Mouse (Mus musculus) liver, embryonic 16.5 days (tissue): ENCODE measurements around the gene Ghrh. TPM values are rescaled to one million over a fixed set of nuclear protein-coding genes. Genes with fewer than 3 reads are reported as not detected.

Experiments
- ATAC-seq: fragments of 200-750 bp; cut with Nextera tagmentation; 2 replicates; pipeline ENCODE4 v1.8.0; 2017; ENCODE audit warnings: low read depth, mild to moderate bottlenecking, moderate number of reproducible peaks, moderate library complexity
- H3K27ac ChIP-seq: fragments of 300-500 bp; sonication (generic); 2 replicates; pipeline ENCODE4 v1.5.1; 2014; ENCODE audit warnings: mild to moderate bottlenecking, low read length
- H3K27me3 ChIP-seq: fragments of 300-500 bp; sonication (generic); 2 replicates; pipeline ENCODE4 v1.6.1; 2014; ENCODE audit warnings: low read depth, low read length, mixed read lengths; ENCODE audit not compliant: control insufficient read depth, insufficient read depth
- H3K36me3 ChIP-seq: fragments of 300-500 bp; sonication (generic); 2 replicates; pipeline ENCODE4 v1.6.1; 2014; ENCODE audit warnings: mild to moderate bottlenecking; ENCODE audit not compliant: control insufficient read depth, insufficient read depth
- H3K4me1 ChIP-seq: fragments of 300-500 bp; sonication (generic); 2 replicates; pipeline ENCODE4 v1.6.1; 2014; ENCODE audit warnings: low read depth, low read length, mixed read lengths; ENCODE audit not compliant: control insufficient read depth
- H3K4me2 ChIP-seq: fragments of 300-500 bp; sonication (generic); 2 replicates; pipeline ENCODE4 v1.6.1; 2014; ENCODE audit warnings: low read depth, low read length, mixed read lengths
- H3K4me3 ChIP-seq: fragments of 300-500 bp; sonication (generic); 2 replicates; pipeline ENCODE4 v1.5.1; 2014; ENCODE audit warnings: low read depth, mild to moderate bottlenecking, low read length
- H3K9ac ChIP-seq: fragments of 300-500 bp; sonication (generic); 2 replicates; pipeline ENCODE4 v1.6.1; 2014; ENCODE audit warnings: low read depth, low read length
- H3K9me3 ChIP-seq: fragments of 300-500 bp; sonication (generic); replicated peaks from 2 replicates; pipeline ENCODE4 v1.6.1; 2016; ENCODE audit warnings: low read length; ENCODE audit not compliant: control insufficient read depth
- WGBS: fragments of 180-500 bp; shearing (Covaris S2); extraction: QIAGEN DNeasy Blood & Tissue Kit; methylation state at CpG from one replicate; pipeline ENCODE4 v1.1.7; 2014; ENCODE audit not compliant: insufficient replicate concordance; 5-methylcytosine and 5-hydroxymethylcytosine counted together
- polyA plus RNA-seq: library from polyadenylated mRNA; unstranded; fragments of >200 nt; fragmentation: Nextera tagmentation; extraction: Ambion mirVana; gene quantifications from 2 replicates; pipeline ENCODE4 v1.2.1, GENCODE M21; 2015

The Ghrh gene
- polyA plus RNA-seq, 1 experiment from 2014 or later: not detected

- Histone ChIP-seq H3K4me1 (no peaks in the 10 kb centered on the region), H3K4me2 (no peak overlapping the region), H3K36me3 (peaks cover 28% of the 10 kb centered on the region), H3K27ac (no peak overlapping the region), H3K9ac (no peak overlapping the region), H3K4me3 (no peak overlapping the region), H3K9me3 (no peaks in the 10 kb centered on the region), H3K27me3 (no peaks in the 10 kb centered on the region)
- 79% methylated on average over 7 of the region's 7 CpGs for WGBS
- ATAC-seq: no peak
Measured at GRCm38 (mm10) chr2:157306091-157307032, 40.9 kb downstream of the Ghrh start.

- no peak overlapping the region for H3K9ac ChIP-seq
- H3K4me3 ChIP-seq: no peak overlapping the region
- no peak overlapping the region for H3K4me2 ChIP-seq
- 80% methylated on average over 9 of the region's 9 CpGs for WGBS
- no peaks in the 10 kb centered on the region for H3K4me1 ChIP-seq
- no peaks in the 10 kb centered on the region for H3K27me3 ChIP-seq
- ATAC-seq: no peak
- no peak overlapping the region for H3K27ac ChIP-seq
- H3K9me3 ChIP-seq: no peaks in the 10 kb centered on the region
- peaks cover 39% of the 10 kb centered on the region for H3K36me3 ChIP-seq
Measured at GRCm38 (mm10) chr2:157303096-157303495, 44.2 kb downstream of the Ghrh start.

- no peak overlapping the region for H3K4me3 ChIP-seq
- H3K36me3 ChIP-seq: peaks cover 54% of the 10 kb centered on the region
- no peak for ATAC-seq
- no peak overlapping the region for H3K9ac ChIP-seq
- no peaks in the 10 kb centered on the region for H3K27me3 ChIP-seq
- no peaks in the 10 kb centered on the region for H3K9me3 ChIP-seq
- no peak overlapping the region for H3K27ac ChIP-seq
- no peak overlapping the region for H3K4me2 ChIP-seq
- H3K4me1 ChIP-seq: no peaks in the 10 kb centered on the region
- 88% methylated on average over 6 of the region's 6 CpGs for WGBS
Measured at GRCm38 (mm10) chr2:157300051-157300450, 47.3 kb downstream of the Ghrh start.

- H3K4me2 ChIP-seq: no peak overlapping the region
- H3K4me3 ChIP-seq: no peak overlapping the region
- H3K27me3 ChIP-seq: no peaks in the 10 kb centered on the region
- H3K9me3 ChIP-seq: no peaks in the 10 kb centered on the region
- peaks cover 65% of the 10 kb centered on the region for H3K36me3 ChIP-seq
- H3K4me1 ChIP-seq: no peaks in the 10 kb centered on the region
- H3K27ac ChIP-seq: no peak overlapping the region
- no peak for ATAC-seq
- H3K9ac ChIP-seq: no peak overlapping the region
- 69% methylated on average over 7 of the region's 7 CpGs for WGBS
Measured at GRCm38 (mm10) chr2:157296105-157296689, 51.1 kb downstream of the Ghrh start.

GRCm38 (mm10) chr2:157292093-157292492 lies 55.2 kb downstream of the Ghrh start:
- ATAC-seq: no peak
- H3K36me3 ChIP-seq: peaks cover 52% of the 10 kb centered on the region

GRCm38 (mm10) chr2:157288996-157289395 lies 58.3 kb downstream of the Ghrh start:
- peak; percentile 75 for ATAC-seq
- H3K4me2 ChIP-seq: no peak overlapping the region
- 35% methylated on average over 5 of the region's 5 CpGs for whole genome bisulfite sequencing

More at GRCm38 (mm10) chr2:157292093-157292492, 55.2 kb downstream of the Ghrh start:
- H3K27ac ChIP-seq: no peak overlapping the region
- H3K9me3 ChIP-seq: no peaks in the 10 kb centered on the region
- H3K4me2 ChIP-seq: no peak overlapping the region
- peaks cover 9% of the 10 kb centered on the region for H3K4me1 ChIP-seq
- H3K4me3 ChIP-seq: no peak overlapping the region
- H3K27me3 ChIP-seq: no peaks in the 10 kb centered on the region
- 22% methylated on average over 2 of the region's 2 CpGs for WGBS
- no peak overlapping the region for H3K9ac ChIP-seq

GRCm38 (mm10) chr2:157287542-157287941 lies 59.8 kb downstream of the Ghrh start:
- H3K27me3 ChIP-seq: no peaks in the 10 kb centered on the region
- H3K4me1 ChIP-seq: peaks cover 9% of the 10 kb centered on the region
- no peak overlapping the region for H3K4me3 ChIP-seq
- H3K36me3 ChIP-seq: peaks cover 41% of the 10 kb centered on the region
- ATAC-seq: no peak
- no peak overlapping the region for H3K27ac ChIP-seq
- WGBS: 27% methylated on average over 3 of the region's 3 CpGs
- no peak overlapping the region for H3K9ac ChIP-seq
- no peaks in the 10 kb centered on the region for H3K9me3 ChIP-seq
- no peak overlapping the region for H3K4me2 ChIP-seq

More at GRCm38 (mm10) chr2:157288996-157289395, 58.3 kb downstream of the Ghrh start:
- Histone ChIP-seq H3K4me1 (peaks cover 9% of the 10 kb centered on the region), H3K27me3 (no peaks in the 10 kb centered on the region), H3K9me3 (no peaks in the 10 kb centered on the region), H3K27ac (0 out of 2 replicates have a peak overlapping the region, but pooled peaks have one; percentile 26), H3K4me3 (no peak overlapping the region), H3K36me3 (peaks cover 47% of the 10 kb centered on the region), H3K9ac (no peak overlapping the region)

- Histone ChIP-seq H3K9me3 (no peaks in the 10 kb centered on the region), H3K36me3 (peaks cover 18% of the 10 kb centered on the region), H3K4me2 (no peak overlapping the region), H3K27me3 (no peaks in the 10 kb centered on the region), H3K9ac (no peak overlapping the region), H3K4me3 (no peak overlapping the region), H3K27ac (no peak overlapping the region), H3K4me1 (peaks cover 11% of the 10 kb centered on the region)
- no peak for ATAC-seq
- 65% methylated on average over 6 of the region's 6 CpGs for WGBS
Measured at GRCm38 (mm10) chr2:157283321-157283720, 64.0 kb downstream of the Ghrh start.
